Mouse (Mus musculus): Measurements from ENCODE around the gene Cradd.

DNA sequence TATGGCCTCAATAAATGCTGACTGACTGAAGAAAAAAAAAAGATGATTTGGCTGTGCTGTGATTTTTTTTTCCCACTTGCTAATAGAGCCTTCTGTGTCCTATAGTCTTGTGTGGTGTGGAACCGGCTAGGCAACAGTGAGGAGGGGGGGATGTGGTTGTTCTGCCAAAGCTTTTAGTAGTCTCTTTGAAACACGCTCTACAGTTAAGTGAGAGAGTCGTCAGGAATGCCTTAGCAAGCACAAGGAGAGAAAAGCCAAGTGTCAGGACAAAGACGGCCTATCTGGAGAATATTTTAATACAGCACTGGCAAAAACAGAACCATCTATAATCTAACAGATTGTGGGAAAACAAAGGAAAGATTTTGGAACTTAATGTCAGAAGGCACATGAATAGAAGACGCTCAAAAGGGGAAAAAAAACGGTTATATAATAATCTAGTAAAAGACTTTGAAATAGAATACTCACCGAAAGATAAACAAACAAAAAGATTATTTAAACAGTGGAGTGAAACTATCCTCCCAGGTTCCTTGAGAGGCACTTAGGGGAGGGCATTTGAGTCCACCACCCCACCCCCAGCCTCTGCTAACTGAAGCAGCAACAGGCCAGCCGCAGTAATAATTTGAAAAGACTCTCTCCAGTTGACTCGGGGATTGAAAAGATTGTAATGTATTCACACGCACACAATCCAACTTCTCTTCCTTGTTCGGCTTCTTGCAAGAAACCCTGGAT lies 16.9 kb downstream of the Cradd start:
- TF ChIP-seq CTCF (IDR thresholded peaks at IDR 0.05; ENCODE audit: low read depth), result no peak
- no peak for TF ChIP-seq EP300 (IDR thresholded peaks at IDR 0.05; ENCODE audit: low read depth)
